Mouse (Mus musculus): ENCODE measurements around the gene Cope. TPM values are rescaled to one million over a fixed set of nuclear protein-coding genes. Genes with fewer than 3 reads are reported as not detected.

Cope gene
- polyA plus RNA-seq (2021; fragmentation: Nextera tagmentation): 306 and 417 TPM in 2 replicates
- long read RNA-seq, experiment 1, transcript Cope-204 (8 exons, 2,753 nt): minor isoform, 28 of 409 reads
- long read RNA-seq, experiment 1, transcript Cope-203 (2 exons, 2,429 nt): minor isoform, 8 of 409 reads
- long read RNA-seq, experiment 1, transcript Cope-201 (10 exons, 1,300 nt): major isoform, 292 of 409 reads
- long read RNA-seq, experiment 1, partial matches to known transcripts: 19 of 409 reads
- long read RNA-seq, experiment 1, other reads (novel, unspliced or antisense): 62 of 409 reads
- long read RNA-seq, experiment 2, transcript Cope-201 (10 exons, 1,300 nt): major isoform, 378 of 436 reads
- long read RNA-seq, experiment 2, partial matches to known transcripts: 16 of 436 reads
- long read RNA-seq, experiment 2, other reads (novel, unspliced or antisense): 42 of 436 reads

DNA sequence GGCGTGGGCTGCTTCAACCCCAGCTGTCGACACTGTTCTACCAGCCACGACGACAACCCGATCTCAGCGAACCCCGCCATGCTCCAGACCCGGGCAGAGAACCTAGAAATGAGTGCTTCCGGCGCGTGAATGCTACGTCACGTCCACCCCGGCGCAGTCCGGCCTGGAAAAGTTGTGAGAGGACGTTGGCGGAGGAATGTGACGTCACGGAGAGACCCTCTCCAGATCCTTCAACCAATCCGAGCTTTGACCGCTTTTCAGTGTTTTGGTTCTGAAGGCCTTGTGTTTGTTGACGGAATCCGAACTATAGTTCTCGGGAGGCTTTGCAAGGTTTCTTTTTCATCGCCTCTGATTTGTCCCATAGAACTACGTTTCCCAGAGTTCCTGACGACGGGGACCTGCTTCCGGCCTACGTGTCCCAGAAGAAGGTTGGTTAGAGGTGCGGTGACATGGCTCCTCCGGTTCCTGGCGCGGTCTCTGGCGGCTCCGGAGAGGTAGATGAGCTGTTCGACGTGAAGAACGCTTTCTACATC, at the start of gene Cope, which contains the start of gene Ddx49:
Cope (plus strand) TSS at position 161 of the 533 bp plus-strand sequence.
Ddx49 (minus strand) TSS at position 132 of the 533 bp plus-strand sequence.

DNA sequence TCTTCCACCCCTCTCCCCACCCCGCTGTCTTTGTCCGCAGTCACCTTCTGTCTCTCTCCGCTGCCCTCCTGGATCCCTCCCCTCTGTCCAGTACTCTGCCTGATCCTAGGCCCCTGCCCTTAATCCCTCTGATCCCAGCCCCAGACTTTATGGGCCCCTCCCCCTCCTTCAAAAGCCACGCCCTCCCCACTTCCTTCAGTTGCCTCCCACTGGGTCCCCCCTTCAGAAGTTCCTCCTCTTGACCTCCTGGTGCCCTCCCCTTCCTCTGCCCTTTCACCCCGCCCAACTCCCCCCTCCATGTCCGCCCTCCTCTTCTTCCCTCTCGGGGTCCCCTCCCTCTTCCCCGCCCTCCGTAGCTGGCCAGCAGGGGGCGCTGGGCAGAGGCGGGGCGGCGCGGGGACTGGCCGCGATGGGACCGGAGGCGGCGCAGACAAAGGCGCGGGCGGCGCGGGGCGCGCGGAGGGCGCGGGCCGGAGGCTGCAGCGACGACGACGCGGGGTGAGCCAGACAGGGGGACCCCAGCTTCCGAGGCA, 19.6 kb upstream of the Cope start, which contains the start of gene Homer3:
Homer3 (plus strand) TSS at position 225 of the 533 bp plus-strand sequence.

DNA sequence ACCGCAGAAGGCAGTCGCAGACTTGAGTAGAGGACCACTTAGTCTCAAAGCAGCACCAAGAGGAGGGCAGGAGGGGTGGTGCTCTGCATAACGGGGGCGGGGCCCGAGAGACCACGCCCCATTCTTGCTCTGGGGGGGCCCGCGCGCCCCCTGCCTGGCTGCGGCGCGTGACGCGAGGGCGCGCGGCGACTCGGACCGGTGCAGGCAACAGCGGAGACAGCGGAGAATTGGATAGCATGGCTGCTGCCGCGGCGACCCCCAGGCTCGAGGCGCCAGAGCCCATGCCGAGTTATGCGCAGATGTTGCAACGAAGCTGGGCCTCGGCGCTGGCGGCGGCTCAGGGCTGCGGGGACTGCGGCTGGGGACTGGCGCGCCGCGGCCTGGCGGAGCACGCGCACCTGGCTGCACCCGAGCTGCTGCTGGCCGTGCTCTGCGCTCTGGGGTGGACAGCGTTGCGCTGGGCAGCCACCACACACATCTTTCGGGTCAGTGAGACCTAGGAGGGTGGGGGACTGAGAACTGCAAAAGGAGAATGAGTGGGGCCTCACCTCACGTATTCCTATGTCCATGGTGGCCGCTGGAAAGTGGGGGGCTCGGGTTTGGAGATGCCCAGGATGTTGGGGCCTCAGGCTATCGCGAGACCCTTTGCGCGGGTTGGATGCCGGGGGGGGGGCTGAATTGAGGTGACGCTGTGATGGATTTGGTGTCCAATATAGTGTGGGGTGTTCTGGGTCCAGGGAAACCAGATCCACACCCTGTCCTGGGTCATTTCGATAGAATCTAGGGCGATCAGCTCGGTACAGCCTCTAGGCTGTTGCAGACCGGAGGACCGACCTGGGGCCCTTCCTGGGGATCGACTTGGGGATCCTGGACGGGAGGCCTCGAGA, 13.5 kb downstream of the Cope start, which contains the start of gene Cers1:
Cers1 (plus strand) TSS at position 152 of the 887 bp plus-strand sequence.

DNA sequence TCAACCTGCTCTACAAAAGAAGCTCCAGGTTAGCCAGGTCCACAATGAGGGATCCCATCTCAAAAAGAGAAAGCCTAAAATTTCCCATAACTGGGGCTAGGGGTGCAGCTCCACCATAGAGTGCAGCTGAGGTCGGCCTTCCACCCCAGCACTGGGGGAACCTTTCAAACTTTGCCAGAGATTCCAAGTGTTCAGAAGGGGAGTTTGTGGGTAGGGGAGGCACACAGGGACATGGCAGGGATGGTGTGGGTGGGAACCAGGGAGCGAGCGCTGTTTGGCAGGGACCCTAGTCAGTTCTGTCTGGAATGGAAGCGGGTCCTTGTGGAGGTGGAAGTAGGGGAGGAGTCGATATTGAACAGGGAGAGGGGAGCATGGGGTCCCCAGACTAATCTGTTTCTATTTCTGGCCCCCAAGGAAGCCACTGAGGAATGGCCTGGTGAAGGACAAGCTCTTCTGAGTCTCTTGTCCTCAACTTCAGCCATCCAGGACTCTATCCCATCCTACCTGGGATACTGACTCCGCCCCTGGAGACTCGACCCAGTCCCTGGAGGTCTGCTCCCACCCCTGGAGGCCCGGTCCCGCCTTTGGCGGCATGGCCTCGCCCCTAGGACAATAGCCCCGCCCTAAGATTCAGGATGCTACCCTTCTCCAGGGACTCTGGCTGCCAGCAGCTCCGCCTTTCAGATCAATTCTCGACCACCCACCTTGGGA, 27.0 kb downstream of the Cope start, which contains the start of gene Gdf1:
Gdf1 (plus strand) TSS at position 694 of the 711 bp plus-strand sequence.

DNA sequence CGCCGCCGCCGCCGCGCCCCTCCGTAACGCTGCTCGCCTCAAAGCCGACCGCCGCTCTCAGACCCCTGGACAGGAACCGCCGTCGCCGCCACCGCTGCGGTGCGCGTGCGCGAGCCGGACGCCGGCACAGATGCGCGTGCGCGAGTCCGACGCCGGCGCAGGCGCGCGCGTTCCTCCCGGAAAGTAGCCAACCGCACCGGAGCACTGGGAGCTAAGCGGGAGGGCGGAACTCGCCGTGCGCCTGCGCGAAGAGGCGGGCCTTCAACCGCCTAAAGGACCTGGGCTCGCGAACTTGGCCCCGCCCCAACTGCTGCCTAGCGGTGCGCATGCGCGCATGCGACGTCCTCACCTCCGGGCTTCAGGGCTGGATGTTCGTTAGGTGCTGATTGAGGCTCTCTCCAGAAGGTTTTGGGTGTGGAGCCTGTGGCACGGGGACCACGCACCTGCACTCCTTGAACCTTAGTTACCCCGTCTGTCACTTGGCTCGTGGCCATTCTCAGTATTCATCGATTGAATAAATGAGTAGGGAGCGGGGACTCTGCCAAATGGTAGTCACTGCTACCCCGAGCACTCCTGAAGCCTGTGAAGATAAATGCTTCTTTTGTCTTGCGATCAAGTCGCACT, 51.0 kb downstream of the Cope start, which contains the start of gene Upf1:
Upf1 (minus strand) TSS at position 85 of the 624 bp plus-strand sequence.

Other genes starting within 250 kb of the Cope start
- gene Tm6sf2, start 229.6 kb upstream of the Cope start, polyA plus RNA-seq (2021; fragmentation: Nextera tagmentation): 0.18 TPM in 2 replicates
- gene Hapln4, start 219.1 kb upstream of the Cope start, polyA plus RNA-seq (2021; fragmentation: Nextera tagmentation): 54.9 and 60.9 TPM in 2 replicates
- gene Ncan, start 181.6 kb upstream of the Cope start, polyA plus RNA-seq (2021; fragmentation: Nextera tagmentation): 109 and 132 TPM in 2 replicates
- 34.7 and 36.6 TPM in 2 replicates for gene Nr2c2ap, start 171.2 kb upstream of the Cope start, polyA plus RNA-seq (2021; fragmentation: Nextera tagmentation)
- 12.7 and 15.3 TPM in 2 replicates for gene Rfxank, start 163.4 kb upstream of the Cope start, polyA plus RNA-seq (2021; fragmentation: Nextera tagmentation)
- 121 and 136 TPM in 2 replicates for gene Borcs8, start 163.0 kb upstream of the Cope start, polyA plus RNA-seq (2021; fragmentation: Nextera tagmentation)
- gene Mef2b, start 162.8 kb upstream of the Cope start, polyA plus RNA-seq (2021; fragmentation: Nextera tagmentation): 0.36 and 0.38 TPM in 2 replicates
- gene Tmem161a, start 130.2 kb upstream of the Cope start, polyA plus RNA-seq (2021; fragmentation: Nextera tagmentation): 22.7 and 26.0 TPM in 2 replicates
- 9.4 and 11.1 TPM in 2 replicates for gene Slc25a42, start 90.2 kb upstream of the Cope start, polyA plus RNA-seq (2021; fragmentation: Nextera tagmentation)
- 29.7 and 30.6 TPM in 2 replicates for gene Sugp2, start 68.3 kb upstream of the Cope start, polyA plus RNA-seq (2021; fragmentation: Nextera tagmentation)
- 36.5 and 40.3 TPM in 2 replicates for gene Armc6, start 68.1 kb upstream of the Cope start, polyA plus RNA-seq (2021; fragmentation: Nextera tagmentation)
- gene Homer3, start 19.7 kb upstream of the Cope start, polyA plus RNA-seq (2021; fragmentation: Nextera tagmentation): 2.0 and 6.7 TPM in 2 replicates
- gene Ddx49, start within 50 bp of the Cope start, polyA plus RNA-seq (2021; fragmentation: Nextera tagmentation): 21.0 and 26.7 TPM in 2 replicates
- 86.2 and 92.0 TPM in 2 replicates for gene Cers1, start 13.3 kb downstream of the Cope start, polyA plus RNA-seq (2021; fragmentation: Nextera tagmentation)
- gene Gdf1, start 27.3 kb downstream of the Cope start, polyA plus RNA-seq (2021; fragmentation: Nextera tagmentation): 8.7 and 22.3 TPM in 2 replicates
- gene Upf1, start 50.8 kb downstream of the Cope start, polyA plus RNA-seq (2021; fragmentation: Nextera tagmentation): 4.3 and 7.7 TPM in 2 replicates
- gene Comp, start 71.0 kb downstream of the Cope start, polyA plus RNA-seq (2021; fragmentation: Nextera tagmentation): 0.23 and 0.41 TPM in 2 replicates
- 53.2 and 75.6 TPM in 2 replicates for gene Crtc1, start 137.1 kb downstream of the Cope start, polyA plus RNA-seq (2021; fragmentation: Nextera tagmentation)
- 30.8 and 37.7 TPM in 2 replicates for gene Klhl26, start 174.4 kb downstream of the Cope start, polyA plus RNA-seq (2021; fragmentation: Nextera tagmentation)
- gene Tmem59l, start 184.8 kb downstream of the Cope start, polyA plus RNA-seq (2021; fragmentation: Nextera tagmentation): 550 and 567 TPM in 2 replicates
- gene Crlf1, start 190.6 kb downstream of the Cope start, polyA plus RNA-seq (2021; fragmentation: Nextera tagmentation): 0.81 and 2.0 TPM in 2 replicates
- 347 and 396 TPM in 2 replicates for gene Rex1bd, start 204.2 kb downstream of the Cope start, polyA plus RNA-seq (2021; fragmentation: Nextera tagmentation)
- gene Uba52, start 208.3 kb downstream of the Cope start, polyA plus RNA-seq (2021; fragmentation: Nextera tagmentation): 3,921 and 4,944 TPM in 2 replicates
- gene Fkbp8, start 225.2 kb downstream of the Cope start, polyA plus RNA-seq (2021; fragmentation: Nextera tagmentation): 287 and 603 TPM in 2 replicates
- 73.8 and 77.6 TPM in 2 replicates for gene Kxd1, start 225.4 kb downstream of the Cope start, polyA plus RNA-seq (2021; fragmentation: Nextera tagmentation)
- gene Ell, start 236.9 kb downstream of the Cope start, polyA plus RNA-seq (2021; fragmentation: Nextera tagmentation): 3.9 and 9.1 TPM in 2 replicates

All from left cerebral cortex, adult 6 months (tissue).